Mouse (Mus musculus): ENCODE results near the gene Des. TPM values are rescaled to one million over a fixed set of nuclear protein-coding genes. Genes with fewer than 3 reads are reported as not detected.

Des gene
- total and polyA plus RNA-seq, 3 experiments = 9.3 to 18.9 (median 11.7) TPM

DNA sequence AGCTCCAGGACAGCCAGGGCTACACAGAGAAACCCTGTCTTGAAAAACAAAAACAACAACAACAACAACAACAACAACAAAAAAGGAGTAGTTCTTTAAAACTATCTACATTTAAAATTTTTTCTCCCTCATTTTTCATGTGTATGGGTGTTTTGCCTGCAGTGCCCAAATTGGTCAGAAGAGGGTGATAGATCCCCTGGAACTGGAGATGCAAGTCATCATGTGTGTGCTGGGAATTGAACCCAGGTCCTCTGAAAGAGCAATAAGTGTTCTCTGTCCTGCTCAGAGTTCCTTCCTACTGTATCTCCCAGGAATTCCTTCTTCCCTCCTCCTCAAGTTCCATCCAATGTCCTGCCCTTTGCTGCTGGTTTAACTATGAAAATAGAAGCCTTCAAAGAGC lies 32.7 kb upstream of the Des start:
- H3K36me3 ChIP-seq (replicated peaks in 1 of 2; ENCODE audit: control insufficient read depth in 1 of 2, insufficient read depth in 1 of 2, low read length in 1 of 2) = no peaks in the 10 kb centered on the region
- dilution Hi-C loops (cut with MboI; ENCODE audit: extremely low pct_ligation_motif_present, extremely low pct_unique_long_range_greater_than_20kb, low sequenced_read_pairs) = no loop called here

DNA sequence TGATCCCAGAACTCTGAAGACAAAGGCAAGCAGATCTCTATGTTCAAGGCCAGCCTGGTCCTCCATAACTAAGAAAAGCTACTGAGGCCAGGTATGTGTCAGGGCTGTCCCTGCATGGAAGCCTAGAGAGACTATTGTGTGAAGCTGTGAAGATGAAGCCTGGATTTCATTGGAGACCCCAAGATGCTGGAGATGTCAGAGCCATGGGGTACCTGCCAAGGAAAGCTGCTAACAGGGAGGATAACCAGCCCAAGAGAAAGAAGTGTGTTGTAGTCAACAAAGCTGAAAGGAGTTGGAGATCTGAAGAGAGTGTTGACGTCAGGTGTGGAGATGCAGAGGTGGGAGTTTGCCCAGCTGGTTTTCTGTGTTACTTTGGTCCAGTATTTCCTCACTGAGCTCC lies 28.9 kb upstream of the Des start:
- Histone ChIP-seq H3K9me3 (replicated peaks; ENCODE audit: low read length) (peaks cover 12% of the 10 kb centered on the region), H3K27ac (ENCODE audit: insufficient read depth, low read depth) (no peak overlapping the region), H3K9ac (ENCODE audit: insufficient read depth, low read depth) (no peak overlapping the region), H3K36me3 (replicated peaks in 1 of 2; ENCODE audit: control insufficient read depth in 1 of 2, insufficient read depth in 1 of 2, low read length in 1 of 2) (no peaks in the 10 kb centered on the region), H3K4me2 (ENCODE audit: insufficient read depth, low read depth, poor library complexity, severe bottlenecking) (no peak overlapping the region), H3K4me3 (replicated peaks in 1 of 3; ENCODE audit: low read depth in 2 of 3, low read length in 2 of 3, poor library complexity in 1 of 3) (no peak overlapping the region), H3K27me3 (replicated peaks) (peaks cover 4% of the 10 kb centered on the region), H3K4me1 (ENCODE audit: control insufficient read depth in 1 of 2, insufficient read depth in 2 of 2) (no peaks in the 10 kb centered on the region), H3K79me2 (replicated peaks; ENCODE audit: control insufficient read depth, extremely low read depth, insufficient read depth, poor library complexity, severe bottlenecking) (no peaks in the 10 kb centered on the region)
- dilution Hi-C loops (cut with MboI; ENCODE audit: extremely low pct_ligation_motif_present, extremely low pct_unique_long_range_greater_than_20kb, low sequenced_read_pairs) (no loop called here), in situ Hi-C loops (cut with MboI; ENCODE audit: low pct_ligation_motif_present, low pct_unique_long_range_greater_than_20kb, low sequenced_read_pairs) (loop anchor here (25.0 kb wide), 1 partner anchor 231 kb away; no protein-coding TSS in a partner anchor)
- TF ChIP-seq RAD21 (IDR thresholded peaks at IDR 0.05; ENCODE audit: low read depth, low read length) (no peak), MAZ (IDR thresholded peaks at IDR 0.05; ENCODE audit: low read depth, low read length) (no peak), RCOR1 (conservative IDR thresholded peaks at IDR 0.05; ENCODE audit: low read depth, low read length) (no peak), POLR2AphosphoS2 (IDR thresholded peaks at IDR 0.05; ENCODE audit: low read depth, low read length) (no peak), CHD2 (IDR thresholded peaks at IDR 0.05; ENCODE audit: low read length) (no peak), MYC (IDR thresholded peaks at IDR 0.05; ENCODE audit: low read depth, low read length) (no peak), CHD1 (IDR thresholded peaks at IDR 0.05; ENCODE audit: low read depth, low read length) (no peak), ZKSCAN1 (IDR thresholded peaks at IDR 0.05; ENCODE audit: borderline replicate concordance, low read depth, low read length) (no peak), JUND (conservative IDR thresholded peaks at IDR 0.05; ENCODE audit: low read depth, low read length) (no peak), MXI1 (IDR thresholded peaks at IDR 0.05; ENCODE audit: low read depth, low read length) (no peak)
- DNase-seq (ENCODE audit: extremely low read depth) = no peak

More for the DNA sequence above, 32.7 kb upstream of the Des start:
- H3K4me1 ChIP-seq (ENCODE audit: control insufficient read depth in 1 of 2, insufficient read depth in 2 of 2) = no peaks in the 10 kb centered on the region
- no peak overlapping the region for H3K9ac ChIP-seq (ENCODE audit: insufficient read depth, low read depth)
- no peak for DNase-seq (ENCODE audit: extremely low read depth)
- no peak overlapping the region for H3K27ac ChIP-seq (ENCODE audit: insufficient read depth, low read depth)
- H3K9me3 ChIP-seq (replicated peaks; ENCODE audit: low read length) = peaks cover 18% of the 10 kb centered on the region
- H3K27me3 ChIP-seq (replicated peaks) = peaks cover 4% of the 10 kb centered on the region
- in situ Hi-C loops (cut with MboI; ENCODE audit: low pct_ligation_motif_present, low pct_unique_long_range_greater_than_20kb, low sequenced_read_pairs) = loop anchor here (25.0 kb wide), 1 partner anchor 235 kb away; no protein-coding TSS in a partner anchor
- H3K4me3 ChIP-seq (replicated peaks in 1 of 3; ENCODE audit: low read depth in 2 of 3, low read length in 2 of 3, poor library complexity in 1 of 3) = no peak overlapping the region
- TF ChIP-seq JUND (conservative IDR thresholded peaks at IDR 0.05; ENCODE audit: low read depth, low read length) (no peak), RAD21 (IDR thresholded peaks at IDR 0.05; ENCODE audit: low read depth, low read length) (no peak), ZC3H11A (IDR thresholded peaks at IDR 0.05; ENCODE audit: low read depth, low read length) (no peak), SMC3 (IDR thresholded peaks at IDR 0.05; ENCODE audit: low read depth, low read length) (no peak), PAX5 (IDR thresholded peaks at IDR 0.05; ENCODE audit: low read length) (no peak), USF1 (IDR thresholded peaks at IDR 0.05; ENCODE audit: low read depth, low read length) (no peak), JUN (IDR thresholded peaks at IDR 0.05; ENCODE audit: insufficient read depth, low read depth, low read length) (no peak), CTCF (conservative IDR thresholded peaks at IDR 0.05 in 1 of 2, IDR thresholded peaks at IDR 0.05 in 1 of 2; ENCODE audit: low read depth in 2 of 2, low read length in 2 of 2) (no peak), TBP (conservative IDR thresholded peaks at IDR 0.05; ENCODE audit: low read depth, low read length) (no peak), POLR2AphosphoS2 (IDR thresholded peaks at IDR 0.05; ENCODE audit: low read depth, low read length) (no peak), CHD1 (IDR thresholded peaks at IDR 0.05; ENCODE audit: low read depth, low read length) (no peak), KAT2A (IDR thresholded peaks at IDR 0.05; ENCODE audit: insufficient replicate concordance, low read length) (no peak)
- H3K4me2 ChIP-seq (ENCODE audit: insufficient read depth, low read depth, poor library complexity, severe bottlenecking) = no peak overlapping the region
- no peaks in the 10 kb centered on the region for H3K79me2 ChIP-seq (replicated peaks; ENCODE audit: control insufficient read depth, extremely low read depth, insufficient read depth, poor library complexity, severe bottlenecking)

Data from CH12.LX (cell line).